Mouse (Mus musculus) left cerebral cortex, postnatal 14 days (tissue): Measurements from ENCODE around the gene Ube2g2. TPM values are rescaled to one million over a fixed set of nuclear protein-coding genes. Genes with fewer than 3 reads are reported as not detected.
A peak's percentile ranks its signal among the peaks of the same experiment; 100 is the strongest.

Experiments
- DNase-seq, 2 experiments: peaks; one replicate each; pipeline ENCODE4 v3.0.0; 2021 to 2022; ENCODE audit warnings: low spot score in 2 of 2, mixed read lengths in 1 of 2
- intact Hi-C: fragments of 180-260 bp; cut with DNase I; formaldehyde crosslinking; loops from one replicate; pipeline ENCODE4 v1.15.1; 2025
- total RNA-seq, 2 experiments: library from RNA; stranded (reverse); gene quantifications; 2 replicates each; pipeline ENCODE4 v1.2.3; 2021

Gene Ube2g2
- total RNA-seq, 2 experiments from 2014 or later: 36.3 to 41.6 TPM

- intact Hi-C loops: loop anchor here (5.0 kb wide), 1 partner anchor 258 kb away; no protein-coding TSS in a partner anchor
- no peak for DNase-seq
Observed at GRCm38 (mm10) chr10:77629163-77629562, 7.1 kb downstream of the Ube2g2 start.

GRCm38 (mm10) chr10:77629970-77630369 lies 7.9 kb downstream of the Ube2g2 start:
- intact Hi-C loops: loop anchor here (5.0 kb wide), 1 partner anchor 257 kb away; no protein-coding TSS in a partner anchor
- DNase-seq: no peak

- DNase-seq: no peak
- intact Hi-C loops: no loop called here
Observed at GRCm38 (mm10) chr10:77634016-77634415, 11.9 kb downstream of the Ube2g2 start.

GRCm38 (mm10) chr10:77634452-77635231 lies 12.6 kb downstream of the Ube2g2 start:
- no peak for DNase-seq
- intact Hi-C loops: no loop called here

- intact Hi-C loops: no loop called here
- peak in 1 of 2 experiments; percentile 34 for DNase-seq
Observed at GRCm38 (mm10) chr10:77636234-77636922, 14.3 kb downstream of the Ube2g2 start.

- no peak for DNase-seq
- intact Hi-C loops: no loop called here
Observed at GRCm38 (mm10) chr10:77638956-77639355, 16.9 kb downstream of the Ube2g2 start.

GRCm38 (mm10) chr10:77643160-77643559 lies 21.1 kb downstream of the Ube2g2 start:
- intact Hi-C loops: no loop called here
- DNase-seq: no peak

- intact Hi-C loops: no loop called here
- no peak for DNase-seq
Observed at GRCm38 (mm10) chr10:77645571-77645970, 23.5 kb downstream of the Ube2g2 start.

GRCm38 (mm10) chr10:77647461-77647860 lies 25.4 kb downstream of the Ube2g2 start:
- DNase-seq: no peak
- intact Hi-C loops: no loop called here

- DNase-seq: no peak
- intact Hi-C loops: no loop called here
Observed at GRCm38 (mm10) chr10:77647901-77648300, 25.8 kb downstream of the Ube2g2 start.

- DNase-seq: no peak
- intact Hi-C loops: no loop called here
Observed at GRCm38 (mm10) chr10:77652046-77652445, 30.0 kb downstream of the Ube2g2 start.

GRCm38 (mm10) chr10:77658286-77658994 lies 36.4 kb downstream of the Ube2g2 start:
- intact Hi-C loops: no loop called here
- DNase-seq: no peak

- intact Hi-C loops: no loop called here
- no peak for DNase-seq
Observed at GRCm38 (mm10) chr10:77663949-77664665, 42.0 kb downstream of the Ube2g2 start.

- intact Hi-C loops: no loop called here
Observed at GRCm38 (mm10) chr10:77666342-77666741, 44.3 kb downstream of the Ube2g2 start.

GRCm38 (mm10) chr10:77667402-77667801 lies 45.3 kb downstream of the Ube2g2 start:
- DNase-seq: no peak

More at GRCm38 (mm10) chr10:77666342-77666741, 44.3 kb downstream of the Ube2g2 start:
- DNase-seq: no peak

GRCm38 (mm10) chr10:77670710-77671109 lies 48.6 kb downstream of the Ube2g2 start:
- intact Hi-C loops: no loop called here
- DNase-seq: no peak

More at GRCm38 (mm10) chr10:77667402-77667801, 45.3 kb downstream of the Ube2g2 start:
- intact Hi-C loops: no loop called here

- DNase-seq: no peak
- intact Hi-C loops: no loop called here
Observed at GRCm38 (mm10) chr10:77671519-77671918, 49.4 kb downstream of the Ube2g2 start.

GRCm38 (mm10) chr10:77673765-77674164 lies 51.7 kb downstream of the Ube2g2 start:
- intact Hi-C loops: no loop called here
- no peak for DNase-seq

- no peak for DNase-seq
- intact Hi-C loops: no loop called here
Observed at GRCm38 (mm10) chr10:77677562-77677961, 55.5 kb downstream of the Ube2g2 start.
